Mouse (Mus musculus) heart, adult 18-20 months (tissue): ENCODE data around the gene Atf7ip2. TPM values are rescaled to one million over a fixed set of nuclear protein-coding genes. Genes with fewer than 3 reads are reported as not detected.
A peak's percentile ranks its signal among the peaks of the same experiment; 100 is the strongest.
"Not testable (repeated sequence)": the region's sequence is repeated elsewhere in the genome, so short reads cannot be mapped to it uniquely, and the experiment has no call there.

Experiments used
- DNase-seq, 2 experiments: peaks; one replicate each; pipeline ENCODE4 v3.0.0; 2021 to 2022; ENCODE audit warnings: mixed read lengths in 1 of 2
- long read RNA-seq, 2 experiments: library from polyadenylated mRNA; stranded (forward); transcript quantifications; one replicate each; pipeline ENCODE4 v2.0.0; 2021
- total RNA-seq, 2 experiments: library from RNA; stranded (reverse); gene quantifications; 2 replicates each; pipeline ENCODE4 v1.2.3; 2021

Gene Atf7ip2
- not detected for total RNA-seq
- long read RNA-seq, experiment 1, result 0 reads
- long read RNA-seq, experiment 2, result 0 reads

DNA sequence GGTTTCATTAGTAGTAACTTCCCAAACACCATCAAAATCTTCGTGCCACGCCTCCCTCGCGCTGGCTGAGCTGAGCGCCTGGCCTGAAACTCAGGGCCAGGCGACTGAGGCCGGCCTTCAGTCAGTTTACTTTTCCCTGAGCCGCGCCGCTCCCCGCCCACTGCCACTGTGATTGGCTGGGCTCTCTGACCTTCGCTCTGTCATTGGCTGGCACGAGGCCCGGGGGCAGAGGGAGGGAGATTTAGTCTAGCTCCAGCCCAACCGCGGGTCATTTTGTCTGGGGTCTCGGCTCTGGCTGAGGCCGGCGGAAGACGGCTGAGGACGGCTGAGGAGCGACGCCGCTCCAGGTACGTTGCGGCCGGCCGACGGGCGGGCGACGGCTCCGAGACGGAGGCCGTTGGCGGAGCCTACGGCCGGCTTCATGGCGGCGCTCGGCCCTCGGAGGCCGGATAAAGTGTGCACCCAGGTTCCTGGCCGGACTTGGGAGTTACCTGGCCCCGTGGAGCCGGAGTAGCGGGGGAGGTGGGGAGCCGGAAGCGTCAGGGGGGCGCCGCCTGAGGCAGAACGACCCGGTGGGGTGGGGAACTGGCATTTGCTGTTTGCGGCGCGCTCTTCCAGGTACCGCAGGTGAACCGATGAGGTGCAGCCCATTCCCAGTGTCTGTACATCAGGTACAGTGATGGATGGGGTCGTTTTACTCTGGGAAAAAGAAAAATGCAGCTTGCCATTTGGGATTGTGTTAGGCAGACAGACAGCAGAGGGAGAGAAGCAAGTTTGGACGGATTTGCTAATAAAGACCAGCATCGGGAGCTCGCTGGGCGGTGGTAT lies at the start of gene Atf7ip2:
Gene Atf7ip2, plus strand, starts transcription at position 34 of the 828 bp plus-strand sequence.
- DNase-seq, result peak; percentile 87 to 93

DNA sequence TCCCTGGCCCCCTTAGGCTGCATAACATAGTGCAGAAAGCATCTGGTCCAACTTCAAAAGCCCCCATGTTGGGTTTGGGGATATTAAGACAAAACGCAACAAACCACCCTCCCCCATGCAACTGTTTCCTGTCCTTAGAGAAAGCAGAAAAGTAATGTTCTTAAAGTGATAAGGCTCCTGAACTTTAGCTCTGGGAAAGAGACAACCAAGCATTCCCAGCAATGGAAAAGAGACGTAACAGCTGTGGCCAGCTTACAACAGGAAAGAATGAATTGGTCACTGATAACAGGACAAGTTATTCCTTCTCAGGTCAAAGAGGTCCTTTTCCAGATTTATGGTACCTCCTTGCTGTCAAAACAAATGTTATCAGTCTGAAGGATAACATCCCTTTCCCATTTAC lies 49.3 kb upstream of the Atf7ip2 start:
- DNase-seq, result no peak

DNA sequence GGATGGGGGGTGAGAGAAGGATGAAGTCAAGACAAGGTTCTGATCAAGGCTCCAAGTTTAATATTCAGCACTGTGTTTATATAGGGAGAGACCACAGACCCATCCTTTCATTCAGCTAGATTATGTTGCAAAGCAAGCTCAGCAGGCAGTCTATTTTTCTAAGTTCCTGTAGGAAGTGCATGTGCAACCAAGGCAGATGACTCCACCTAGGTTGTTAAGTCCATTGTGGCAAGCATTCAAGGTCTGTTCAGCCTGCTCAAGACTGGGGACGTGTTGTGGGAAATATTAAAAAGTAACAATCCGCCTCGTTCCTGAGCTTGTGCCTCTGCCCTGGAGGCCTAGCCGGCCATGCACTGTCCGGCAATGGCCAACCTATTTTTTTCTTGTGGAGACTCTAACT lies 45.1 kb upstream of the Atf7ip2 start:
- no peak for DNase-seq

DNA sequence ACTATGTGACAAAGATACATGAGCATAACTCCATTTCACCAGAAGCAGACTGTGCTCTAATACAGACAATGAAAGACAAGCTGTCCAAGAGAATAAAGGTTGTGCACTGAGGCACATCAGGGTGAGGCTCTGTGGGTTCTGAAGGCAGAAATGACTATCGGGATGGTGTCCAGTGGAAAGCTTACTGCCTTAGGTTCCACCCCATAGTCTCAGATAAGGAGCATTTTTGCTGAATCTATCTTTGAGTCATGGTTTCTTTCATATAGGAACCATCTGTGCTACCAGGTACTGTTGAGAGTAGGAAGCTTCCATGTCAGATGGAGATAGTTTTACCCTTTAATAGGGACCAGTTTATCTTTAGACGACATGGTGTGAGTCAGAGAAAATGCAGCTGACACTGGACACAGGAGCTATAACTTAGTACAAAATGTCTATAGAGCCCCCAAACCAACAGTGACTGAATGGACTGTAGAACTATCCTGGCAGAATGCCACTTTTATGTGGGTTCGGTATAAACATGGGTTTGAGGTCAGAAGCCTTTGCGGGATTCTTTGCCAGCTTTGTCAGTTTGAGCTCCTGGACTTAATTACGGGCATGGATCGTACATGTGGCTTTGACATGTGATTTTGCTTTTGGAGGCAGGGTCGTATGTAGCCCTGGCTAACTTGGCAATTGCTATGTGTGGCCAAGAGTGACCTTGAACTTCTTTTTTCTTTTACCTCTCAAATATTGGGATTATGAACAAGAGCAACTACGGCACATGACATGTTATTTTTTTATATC lies 23.2 kb upstream of the Atf7ip2 start:
- DNase-seq, result no peak

DNA sequence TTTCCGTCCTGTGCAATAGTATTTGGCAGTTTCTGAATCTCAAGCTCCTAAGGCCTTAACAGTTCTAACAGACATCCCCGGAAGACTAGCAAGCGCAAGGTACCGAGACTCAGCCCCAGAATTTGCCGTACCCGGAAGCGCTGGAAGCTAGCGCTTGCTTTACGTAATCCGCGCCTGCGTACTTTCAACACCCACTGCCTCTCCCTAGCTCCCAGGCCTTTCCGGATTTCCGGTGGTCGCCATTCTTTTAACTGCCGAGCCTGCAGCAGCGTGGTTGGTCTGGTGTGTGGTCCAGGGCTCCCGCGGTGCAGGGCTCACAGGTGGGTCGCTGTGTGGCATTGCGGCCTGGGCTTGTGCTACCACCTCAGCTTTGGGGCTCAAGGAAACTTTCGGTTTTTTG lies 22.5 kb upstream of the Atf7ip2 start, which contains the start of gene Rpl39l:
Gene Rpl39l, plus strand, starts transcription at position 222 of the 400 bp plus-strand sequence.
- no peak for DNase-seq

DNA sequence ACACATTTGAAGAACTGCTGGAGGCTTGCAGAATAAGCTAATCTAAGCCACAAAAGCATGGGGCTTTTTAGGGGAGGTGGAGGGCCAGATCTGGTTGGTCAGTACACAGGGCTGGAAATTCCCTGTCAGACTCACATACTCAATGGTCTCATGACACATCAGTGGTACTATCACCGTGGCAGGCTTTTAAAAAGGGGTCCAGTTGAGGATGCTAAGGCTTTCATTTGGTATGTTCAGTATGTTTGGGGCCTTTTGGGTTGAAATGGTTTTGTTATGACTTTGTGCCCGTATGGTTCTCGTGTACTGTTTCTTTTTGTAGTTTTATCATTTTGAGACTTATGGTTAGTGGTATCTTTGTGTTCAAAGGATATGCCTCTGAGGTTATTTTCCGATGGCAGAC lies 21.2 kb upstream of the Atf7ip2 start:
- no peak for DNase-seq

DNA sequence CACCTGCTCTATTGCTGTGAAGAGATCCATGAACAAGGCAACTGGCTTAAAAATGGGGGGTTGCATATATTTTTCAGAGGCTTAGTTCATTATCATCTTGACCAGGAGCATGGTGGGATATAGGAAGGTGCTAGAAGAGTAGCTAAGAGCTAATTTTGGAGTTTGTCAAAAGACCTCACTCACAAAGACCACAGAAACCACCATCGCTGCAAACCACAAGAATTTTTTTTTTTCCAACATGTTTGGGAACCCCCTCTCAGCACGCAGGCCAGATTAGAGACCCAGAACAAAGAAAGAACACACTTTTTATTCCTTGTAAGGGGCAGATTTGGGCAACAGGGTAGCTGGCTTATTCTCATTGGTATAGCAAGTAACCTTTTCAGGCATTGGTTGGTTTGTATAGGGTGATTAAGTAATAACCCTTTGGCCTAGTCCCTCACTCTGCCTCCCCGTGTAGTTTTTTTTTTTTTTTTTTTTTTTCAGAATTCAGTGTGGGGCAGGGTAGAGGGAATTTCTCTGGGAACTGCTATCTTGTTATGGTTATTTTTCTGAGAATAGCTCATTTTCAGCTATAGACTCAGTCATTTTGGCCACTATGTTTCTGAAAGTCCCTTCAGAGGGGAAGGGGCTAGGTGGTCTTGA lies 20.2 kb upstream of the Atf7ip2 start:
- no peak for DNase-seq

DNA sequence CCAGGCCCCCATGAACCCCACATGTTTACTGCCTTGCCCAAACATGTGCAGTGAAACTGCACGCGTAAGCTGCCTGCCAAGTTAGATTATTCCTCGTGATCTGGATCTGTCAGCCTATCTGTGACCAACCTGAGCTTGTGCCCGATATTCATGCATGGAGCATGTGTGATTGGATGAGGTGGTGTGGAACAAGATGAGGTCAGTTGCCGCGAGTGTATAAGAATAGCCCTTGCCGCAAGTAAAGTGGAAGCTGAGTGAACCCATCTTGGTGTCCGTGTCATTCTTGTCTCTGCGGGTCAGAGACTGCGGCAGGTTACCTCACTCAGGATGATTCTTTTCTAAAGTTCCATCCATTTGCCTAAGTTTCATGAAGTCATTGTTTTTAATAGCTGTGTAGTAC lies 5.1 kb upstream of the Atf7ip2 start:
- not testable (repeated sequence) for DNase-seq

DNA sequence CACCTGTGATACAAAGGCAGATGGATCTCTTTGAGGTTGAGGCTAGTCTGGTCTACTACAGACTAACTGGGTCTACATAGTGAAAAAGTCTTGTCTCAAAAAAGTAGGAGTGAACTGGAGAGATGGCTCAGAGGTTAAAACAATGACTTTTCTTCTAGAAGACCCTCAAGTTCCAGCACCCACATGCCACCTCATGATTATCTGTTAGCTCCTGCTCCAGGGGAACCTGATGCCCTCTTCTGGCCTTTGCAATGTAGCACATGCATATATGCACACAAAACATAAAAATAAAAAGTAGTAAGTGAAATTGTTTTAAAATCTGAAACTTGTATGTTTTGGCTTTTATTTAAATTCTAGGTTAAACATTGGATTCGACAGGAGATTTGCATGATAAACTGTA lies 16.3 kb downstream of the Atf7ip2 start:
- DNase-seq, result no peak

DNA sequence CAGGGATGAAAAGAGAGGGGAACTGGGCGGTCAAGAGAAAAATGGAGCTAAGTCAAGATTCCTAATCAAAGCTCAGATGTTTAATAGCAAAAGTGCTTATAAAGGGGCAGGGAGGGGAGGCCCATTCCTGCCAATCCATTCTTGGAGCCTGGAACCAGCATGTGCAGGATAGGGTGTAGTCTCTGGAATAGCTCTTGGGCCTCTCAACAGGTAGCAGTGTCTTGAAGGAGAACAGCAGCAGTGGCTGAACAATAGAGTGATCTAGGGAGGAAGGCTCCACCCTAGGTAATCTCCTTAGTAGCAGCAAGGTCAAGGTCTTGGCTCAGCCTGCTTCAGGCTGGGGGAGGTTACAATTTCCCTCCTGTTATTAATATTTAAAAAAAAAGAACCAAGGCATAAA lies 23.9 kb downstream of the Atf7ip2 start:
- not testable (repeated sequence) for DNase-seq

DNA sequence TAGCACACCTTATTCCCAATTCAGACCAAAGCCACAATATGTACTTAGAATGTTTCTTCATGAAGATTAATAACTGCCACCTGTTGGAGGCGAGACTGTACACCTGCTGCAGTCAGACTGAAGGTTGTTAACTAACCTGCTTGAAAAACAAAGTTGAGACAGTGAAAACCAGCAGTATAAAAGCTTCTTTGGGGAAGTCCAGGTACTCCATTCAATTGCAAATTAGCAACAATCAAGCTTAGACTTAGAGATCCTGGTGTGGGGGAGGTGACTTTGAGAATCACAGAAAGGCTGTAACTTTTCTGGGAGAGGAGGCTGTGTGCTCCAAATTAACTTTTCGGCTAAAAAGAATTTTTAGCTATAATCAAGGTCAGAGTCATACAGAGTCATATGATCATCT lies 24.5 kb downstream of the Atf7ip2 start:
- DNase-seq, result not testable (repeated sequence)

DNA sequence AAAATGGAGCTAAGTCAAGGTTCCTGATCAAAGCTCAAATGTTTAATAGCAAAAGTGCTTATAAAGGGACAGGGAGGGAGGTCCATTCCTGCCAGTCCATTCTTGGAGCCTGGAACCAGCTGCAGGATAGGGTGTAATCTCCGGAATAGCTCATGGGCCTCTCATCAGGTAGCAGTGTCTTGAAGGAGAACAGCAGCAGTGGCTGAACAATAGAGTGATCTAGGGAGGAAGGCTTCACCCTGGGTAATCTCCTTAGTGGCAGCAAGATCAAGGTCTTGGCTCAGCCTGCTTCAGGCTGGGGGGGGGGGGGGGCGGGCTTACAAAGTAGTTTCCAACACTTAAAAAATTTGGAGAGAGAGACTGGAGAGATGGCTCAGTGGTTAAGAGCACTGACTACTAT lies 34.8 kb downstream of the Atf7ip2 start:
- DNase-seq, result peak in 1 of 2 experiments; percentile 1

DNA sequence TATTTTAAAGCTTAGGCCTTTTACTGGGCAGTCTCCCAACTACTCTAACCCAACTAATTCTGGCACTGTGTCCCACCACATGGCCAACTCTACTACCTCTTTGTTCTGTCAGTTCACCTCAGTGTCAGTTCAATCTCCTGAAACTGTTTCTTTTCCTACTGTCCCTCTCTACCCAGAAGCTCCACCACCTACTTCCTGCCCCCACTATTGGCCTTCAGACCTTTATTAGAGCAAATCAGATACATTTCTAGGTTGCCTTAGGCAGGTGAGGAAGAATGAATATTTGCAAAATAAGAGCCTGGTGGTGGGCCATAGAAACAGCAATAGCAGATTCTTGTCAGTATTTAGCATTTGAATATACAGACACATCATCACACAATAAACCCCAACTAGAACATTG lies 44.1 kb downstream of the Atf7ip2 start:
- DNase-seq, result no peak

DNA sequence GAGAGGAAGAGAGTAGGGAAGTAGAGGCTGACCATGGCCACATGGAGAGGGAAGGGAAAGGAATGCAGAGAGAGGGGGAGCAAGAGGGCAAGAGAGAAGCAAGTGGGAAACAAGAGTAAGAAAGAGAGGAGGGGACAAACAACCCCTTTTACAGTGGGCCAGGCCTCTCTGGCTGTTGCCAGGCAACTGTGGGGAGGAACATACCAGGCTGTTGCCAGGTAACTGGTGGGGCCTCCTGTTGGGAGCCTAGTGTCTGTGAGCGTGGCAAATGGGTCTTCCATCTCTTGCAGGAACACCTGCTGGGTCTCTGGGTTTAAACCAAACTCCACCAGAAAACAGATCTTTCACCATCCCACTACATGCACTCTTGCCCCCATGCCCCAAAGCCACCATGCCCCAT lies 61.5 kb downstream of the Atf7ip2 start:
- no peak for DNase-seq

DNA sequence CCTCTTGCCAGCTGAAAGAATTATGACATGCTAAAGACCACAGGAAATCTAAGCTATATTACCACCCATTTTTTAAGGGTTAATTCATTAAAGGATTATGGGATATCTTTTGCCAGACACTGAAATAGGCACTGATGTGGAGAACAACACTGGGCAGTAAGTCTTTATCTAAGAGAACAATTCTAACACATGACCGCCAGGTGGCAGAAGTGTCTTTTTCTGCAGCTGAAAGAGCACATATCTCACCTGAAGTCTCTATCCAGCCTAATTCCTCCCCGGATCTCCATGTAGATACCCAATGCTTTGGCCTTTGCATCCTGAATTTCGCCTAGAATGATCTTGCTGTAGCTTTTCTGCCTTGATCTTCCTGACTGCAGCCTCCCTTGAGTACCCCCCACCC lies 79.7 kb downstream of the Atf7ip2 start:
- DNase-seq, result peak; percentile 34 to 75

DNA sequence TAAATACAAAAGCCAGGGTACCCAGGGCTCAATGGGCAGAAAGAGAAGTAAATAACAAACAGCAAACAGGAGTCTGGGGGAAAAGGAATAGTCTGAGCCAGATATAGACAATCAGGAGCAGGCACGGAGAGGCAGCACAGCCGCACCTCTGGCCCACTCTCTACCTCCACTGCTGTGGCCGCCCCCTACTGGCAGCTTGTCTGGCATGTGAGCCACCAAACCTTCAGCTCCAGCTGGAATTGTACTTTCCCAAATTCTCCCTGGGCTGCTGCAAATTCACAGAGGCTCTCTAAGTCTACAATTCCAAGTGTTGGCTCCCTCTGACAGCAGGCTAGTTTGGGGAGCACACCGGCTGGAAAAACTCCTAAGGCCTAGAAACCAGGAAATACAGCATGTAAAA lies 82.0 kb downstream of the Atf7ip2 start:
- no peak for DNase-seq

DNA sequence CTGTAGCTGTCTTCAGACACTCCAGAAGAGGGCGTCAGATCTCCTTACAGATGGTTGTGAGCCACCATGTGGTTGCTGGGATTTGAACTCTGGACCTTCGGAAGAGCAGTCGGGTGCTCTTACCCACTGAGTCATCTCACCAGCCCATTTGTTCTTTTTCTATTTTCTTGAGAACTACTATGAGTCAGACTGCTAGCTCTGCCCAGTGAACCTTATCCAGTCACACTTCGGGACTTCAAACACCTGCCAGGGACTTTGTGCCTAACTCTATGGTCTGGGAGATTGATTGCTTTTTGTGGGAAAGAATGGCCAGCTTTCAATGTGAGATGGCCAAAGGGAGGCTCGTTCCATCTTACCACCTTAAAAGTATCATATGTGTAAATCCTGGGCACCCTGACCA lies 84.3 kb downstream of the Atf7ip2 start:
- not testable (repeated sequence) for DNase-seq

DNA sequence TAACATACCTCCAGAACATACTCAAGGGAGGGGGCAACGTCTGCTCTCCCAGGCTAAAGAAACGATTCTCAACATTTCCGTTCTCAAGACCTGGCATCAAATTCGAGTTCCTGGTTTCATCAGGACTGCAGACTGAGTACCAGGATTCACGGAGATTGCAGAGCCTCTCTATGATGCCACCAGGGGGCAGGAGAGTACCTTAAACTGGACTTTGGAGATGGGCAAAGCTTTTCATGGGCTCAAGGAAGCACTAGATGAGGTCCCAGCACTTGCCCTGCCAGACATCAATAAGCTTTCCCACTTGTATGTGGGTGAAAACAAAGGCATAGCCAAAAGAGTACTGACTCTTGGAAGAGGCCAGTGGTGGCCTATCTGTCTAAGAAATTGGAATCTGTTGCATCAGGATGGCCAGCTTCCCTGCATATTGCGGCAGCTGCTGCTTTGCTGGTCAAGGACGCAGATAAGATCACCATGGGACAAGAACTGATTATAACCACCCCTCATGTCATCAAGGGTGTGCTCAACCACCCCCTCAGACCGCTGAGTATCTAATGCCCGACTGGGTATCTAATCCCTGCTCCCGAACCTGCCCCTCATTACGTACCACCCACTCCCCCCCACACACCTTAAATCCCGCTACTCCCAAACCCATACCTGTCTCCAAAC lies 87.9 kb downstream of the Atf7ip2 start:
- peak; percentile 81 to 94 for DNase-seq

DNA sequence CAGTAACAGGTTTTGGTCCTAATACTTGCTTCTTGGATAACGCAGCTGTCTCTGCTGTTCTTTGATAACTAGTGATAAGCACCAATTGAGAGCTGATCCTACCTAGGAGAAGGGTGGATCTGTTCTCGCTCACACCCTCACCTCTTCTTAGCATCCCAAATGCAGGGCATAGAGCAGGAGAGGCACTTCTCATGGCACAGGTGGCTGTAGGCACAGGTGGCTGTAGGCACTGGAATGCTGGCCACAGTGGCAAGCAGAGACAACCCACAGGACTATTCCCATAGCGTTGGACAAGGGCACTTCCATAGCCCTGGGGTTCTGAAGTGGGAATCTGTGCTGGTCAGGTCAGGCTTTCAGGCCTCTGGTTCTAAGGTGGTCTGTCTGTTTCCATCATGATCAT lies 89.4 kb downstream of the Atf7ip2 start:
- DNase-seq, result no peak

DNA sequence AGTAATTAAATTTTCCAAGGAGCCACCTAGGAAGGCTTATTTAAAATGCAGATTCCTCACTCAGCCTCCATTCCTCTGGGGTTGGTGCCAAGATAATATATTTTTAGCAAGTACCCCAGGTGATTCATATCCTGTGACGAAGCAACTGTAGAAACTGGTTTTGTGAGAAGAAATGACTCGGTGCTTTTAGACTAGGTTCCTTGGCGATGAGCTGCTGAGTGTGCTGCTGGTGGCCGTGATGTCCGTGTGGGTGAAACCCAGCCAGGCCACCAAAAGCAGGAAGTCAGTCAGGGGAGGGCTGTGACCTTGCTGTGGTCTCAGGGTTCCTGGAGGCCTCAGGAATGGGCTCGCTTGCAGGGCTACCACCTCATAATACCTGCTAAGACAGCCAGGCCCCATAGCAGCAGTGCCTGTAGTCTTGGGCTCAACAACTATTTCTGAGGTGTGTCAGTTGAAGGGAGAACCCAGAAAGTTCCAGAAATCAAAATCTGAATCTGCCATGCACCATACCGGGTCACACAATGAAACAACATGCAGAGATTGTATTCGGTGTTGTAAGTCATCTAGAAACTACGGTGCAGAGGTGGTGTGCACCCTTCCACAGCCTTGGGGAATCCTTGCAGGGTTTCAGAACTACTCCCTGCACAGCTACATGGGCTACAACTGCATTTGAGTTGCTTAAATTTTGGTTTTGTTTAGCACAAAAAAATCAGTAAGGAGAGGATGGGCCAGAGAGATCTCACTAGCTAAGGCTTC lies 94.2 kb downstream of the Atf7ip2 start:
- no peak for DNase-seq

DNA sequence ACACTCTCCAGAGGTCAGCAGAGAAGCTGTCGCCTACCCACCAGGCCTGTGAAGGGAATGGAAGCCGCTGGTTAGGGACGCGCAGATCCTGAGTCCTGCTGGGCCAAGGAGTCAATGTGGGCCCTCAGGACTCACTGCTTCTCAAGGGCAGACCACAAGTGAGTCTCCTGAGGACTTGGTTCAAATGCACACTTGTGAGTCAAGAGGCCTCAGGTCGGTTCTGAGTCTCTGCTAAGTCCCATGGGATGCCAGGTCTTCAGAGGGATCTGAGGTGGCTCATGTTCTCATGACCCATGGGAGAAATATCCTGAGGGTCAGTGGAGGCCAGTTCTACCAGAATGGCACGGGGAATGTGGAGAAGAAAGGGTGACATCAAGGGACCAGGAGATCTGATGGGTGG lies 95.6 kb downstream of the Atf7ip2 start:
- DNase-seq, result no peak
